Mouse (Mus musculus) liver, adult 10 weeks (tissue): ENCODE data around the gene Spata18. TPM values are rescaled to one million over a fixed set of nuclear protein-coding genes. Genes with fewer than 3 reads are reported as not detected.

Experiments
- polyA plus RNA-seq: library from polyadenylated mRNA; stranded (reverse); fragments of 350-450 nt; fragmentation: Illumina TruSeq; extraction: RNeasy Lipid Tissue Mini Kit (QIAGEN cat#74804); gene quantifications from one replicate; pipeline ENCODE4 v1.2.3, GENCODE M21; 2014; ENCODE audit warnings: low read depth, low replicate concordance

Gene Spata18
- polyA plus RNA-seq, result 0.19 TPM

DNA sequence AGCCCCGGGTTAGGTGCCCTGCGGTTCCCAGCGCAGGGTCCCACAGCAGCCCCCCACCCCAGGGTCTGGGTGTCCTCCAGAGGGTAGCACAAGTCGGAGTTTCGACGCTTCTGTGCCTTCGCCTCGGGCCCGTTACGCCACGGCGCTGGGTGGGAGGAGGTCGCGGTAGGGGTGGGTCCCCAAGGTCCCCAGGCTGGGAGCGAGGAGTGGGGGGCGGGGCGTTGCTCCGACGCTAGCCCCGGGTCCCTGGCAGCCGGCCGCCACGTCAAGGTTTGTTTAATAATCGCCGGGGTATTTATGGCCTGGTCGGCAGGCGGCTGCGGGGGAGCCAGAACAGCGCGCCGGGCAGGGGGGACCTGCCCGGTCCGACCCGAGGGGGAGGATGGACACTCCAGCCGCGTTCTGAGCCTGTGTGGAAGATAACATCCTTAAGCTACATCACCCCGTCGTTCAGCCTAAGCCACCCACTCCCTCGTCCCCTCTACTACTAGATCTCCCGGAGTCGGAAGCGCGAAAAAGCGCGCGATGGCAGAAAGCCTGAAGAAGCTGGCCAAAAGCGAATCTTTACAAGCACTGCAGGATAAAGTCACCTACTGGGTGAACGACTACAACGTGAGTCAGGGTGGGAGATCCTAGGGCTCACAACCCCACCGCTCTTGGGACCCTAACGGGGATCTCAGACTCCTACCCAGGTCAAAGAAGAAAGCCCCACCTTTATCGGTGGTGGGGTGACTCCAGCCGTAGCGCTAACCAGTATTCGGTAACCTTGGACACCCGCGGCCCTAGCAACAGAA, at the start of gene Spata18:
Gene Spata18, plus strand, starts transcription at position 319 of the 794 bp plus-strand sequence.

DNA sequence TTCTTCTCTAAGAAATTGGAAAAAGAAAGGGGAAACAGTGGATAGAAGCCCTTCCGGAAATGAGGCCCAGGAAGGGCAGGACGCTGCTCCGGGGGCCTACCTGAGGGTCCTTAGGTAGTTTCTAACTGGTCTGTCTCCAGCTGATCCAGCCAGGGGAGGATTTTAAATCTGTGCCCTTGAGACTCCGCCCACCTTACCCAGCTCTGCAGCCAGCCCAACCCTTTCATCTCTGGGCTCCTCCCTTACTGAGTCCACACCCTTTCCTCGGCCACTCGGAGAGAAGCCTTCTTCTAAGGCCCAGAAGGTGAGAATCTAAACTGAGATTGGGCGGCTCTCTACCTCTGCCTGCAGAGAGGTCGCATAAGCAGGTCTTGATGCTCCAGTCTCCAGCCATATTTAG, 18.9 kb upstream of the Spata18 start, which contains the start of gene Lrrc66:
Gene Lrrc66, minus strand, starts transcription at position 236 of the 400 bp plus-strand sequence.

DNA sequence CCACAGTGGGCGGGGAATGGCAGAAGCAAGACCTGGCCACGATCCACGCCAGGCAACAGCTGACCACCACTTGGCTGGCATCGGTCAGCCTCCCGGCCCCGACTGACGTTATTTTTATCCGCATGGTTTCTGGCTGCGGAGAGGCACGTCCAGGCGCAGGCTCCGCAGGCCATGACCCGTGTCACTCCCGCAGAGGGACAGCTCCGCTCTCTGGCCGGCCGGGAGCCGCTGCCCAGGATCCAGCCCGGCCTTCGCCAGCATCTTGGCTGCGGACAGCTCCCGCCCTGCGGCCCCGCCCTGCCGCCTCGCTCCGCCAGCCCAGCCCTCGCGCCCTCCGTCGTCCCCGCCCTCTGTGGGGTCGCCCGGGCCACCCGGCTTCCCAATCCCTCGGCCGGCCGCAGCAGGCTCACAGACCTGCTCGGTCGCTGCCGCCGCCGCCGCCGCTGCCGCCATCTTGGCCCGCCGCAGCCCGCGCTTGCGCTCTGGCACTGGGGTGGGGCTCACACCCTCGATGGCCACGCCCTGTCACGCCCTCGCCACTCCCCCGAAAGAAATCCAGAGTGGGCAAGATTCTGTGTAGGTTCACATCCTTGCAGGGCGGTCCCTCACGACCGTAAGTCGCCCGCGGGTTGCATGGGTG, 3.8 kb upstream of the Spata18 start, which contains the start of gene Sgcb:
Gene Sgcb, minus strand, starts transcription at position 530 of the 640 bp plus-strand sequence.

Other genes with a start within 250 kb of the Spata18 start
- not detected for gene Cwh43, start 245.3 kb upstream of the Spata18 start, polyA plus RNA-seq
- gene Dcun1d4, start 170.4 kb upstream of the Spata18 start, polyA plus RNA-seq, result 43.3 TPM
- not detected for gene Lrrc66, start 18.9 kb upstream of the Spata18 start, polyA plus RNA-seq
- gene Sgcb, start 3.6 kb upstream of the Spata18 start, polyA plus RNA-seq, result 1.9 TPM